Mouse (Mus musculus): ENCODE measurements around the gene Efcab5.
"Not testable (repeated sequence)": the region's sequence is repeated elsewhere in the genome, so short reads cannot be mapped to it uniquely, and the experiment has no call there.

The Efcab5 gene

GRCm38 (mm10) chr11:77100137-77100937 lies 88.4 kb downstream of the Efcab5 start:
- in situ Hi-C loops (cut with MboI; ENCODE audit: unreplicated experiment in 2 of 2) = loop anchor here (5.0 to 25.0 kb wide), 7 partner anchors 104 to 687 kb away; partner anchors contain the start of gene Gm10277 (in 1 of the 2)

- in situ Hi-C loops (cut with MboI; ENCODE audit: unreplicated experiment in 2 of 2) = loop anchor here (10.0 kb wide), 2 partner anchors 444 to 536 kb away; no protein-coding TSS in a partner anchor
Observed at GRCm38 (mm10) chr11:77098332-77098972, 90.3 kb downstream of the Efcab5 start.

- in situ Hi-C loops (cut with MboI; ENCODE audit: unreplicated experiment in 2 of 2) = loop anchor here (10.0 kb wide), 2 partner anchors 442 to 538 kb away; no protein-coding TSS in a partner anchor
Observed at GRCm38 (mm10) chr11:77096991-77097390, 91.8 kb downstream of the Efcab5 start.

- in situ Hi-C loops (cut with MboI; ENCODE audit: unreplicated experiment in 2 of 2) = loop anchor here (10.0 kb wide), 2 partner anchors 442 to 538 kb away; no protein-coding TSS in a partner anchor
Observed at GRCm38 (mm10) chr11:77096581-77096980, 92.2 kb downstream of the Efcab5 start.

- in situ Hi-C loops (cut with MboI; ENCODE audit: unreplicated experiment in 2 of 2) = loop anchor here (10.0 kb wide), 2 partner anchors 440 to 540 kb away; no protein-coding TSS in a partner anchor
Observed at GRCm38 (mm10) chr11:77095206-77095605, 93.6 kb downstream of the Efcab5 start.

GRCm38 (mm10) chr11:77094136-77094535 lies 94.6 kb downstream of the Efcab5 start:
- in situ Hi-C loops (cut with MboI; ENCODE audit: unreplicated experiment in 2 of 2) = loop anchor here (5.0 to 10.0 kb wide), 6 partner anchors 92 to 541 kb away; partner anchors contain the start of gene Tmigd1 (in 1 of the 2)

GRCm38 (mm10) chr11:77093208-77093607 lies 95.6 kb downstream of the Efcab5 start:
- in situ Hi-C loops (cut with MboI; ENCODE audit: unreplicated experiment in 2 of 2) = loop anchor here (5.0 to 10.0 kb wide), 6 partner anchors 91 to 542 kb away; partner anchors contain the start of gene Tmigd1 (in 1 of the 2)

- in situ Hi-C loops (cut with MboI; ENCODE audit: unreplicated experiment in 2 of 2) = no loop called here
Observed at GRCm38 (mm10) chr11:77089162-77089561, 99.6 kb downstream of the Efcab5 start.

- in situ Hi-C loops (cut with MboI; ENCODE audit: unreplicated experiment in 2 of 2) = no loop called here
Observed at GRCm38 (mm10) chr11:77087004-77087403, 101.8 kb downstream of the Efcab5 start.

GRCm38 (mm10) chr11:77084001-77084682 lies 104.6 kb downstream of the Efcab5 start:
- in situ Hi-C loops (cut with MboI; ENCODE audit: unreplicated experiment in 2 of 2) = no loop called here

GRCm38 (mm10) chr11:77079361-77079760 lies 109.4 kb downstream of the Efcab5 start:
- in situ Hi-C loops (cut with MboI; ENCODE audit: unreplicated experiment in 2 of 2) = no loop called here

GRCm38 (mm10) chr11:77078273-77079134 lies 110.3 kb downstream of the Efcab5 start, which contains the start of gene Nsrp1:
Nsrp1 (minus strand) TSS chr11:77078435.
- in situ Hi-C loops (cut with MboI; ENCODE audit: unreplicated experiment in 2 of 2) = no loop called here

GRCm38 (mm10) chr11:77077792-77078191 lies 111.0 kb downstream of the Efcab5 start:
- in situ Hi-C loops (cut with MboI; ENCODE audit: unreplicated experiment in 2 of 2) = no loop called here

- in situ Hi-C loops (cut with MboI; ENCODE audit: unreplicated experiment in 2 of 2) = not testable (repeated sequence)
Observed at GRCm38 (mm10) chr11:77077331-77077730, 111.4 kb downstream of the Efcab5 start.

- in situ Hi-C loops (cut with MboI; ENCODE audit: unreplicated experiment in 2 of 2) = no loop called here
Observed at GRCm38 (mm10) chr11:77070721-77071120, 118.0 kb downstream of the Efcab5 start.

- in situ Hi-C loops (cut with MboI; ENCODE audit: unreplicated experiment in 2 of 2) = no loop called here
Observed at GRCm38 (mm10) chr11:77068825-77069224, 119.9 kb downstream of the Efcab5 start.

- in situ Hi-C loops (cut with MboI; ENCODE audit: unreplicated experiment in 2 of 2) = no loop called here
Observed at GRCm38 (mm10) chr11:77063406-77063805, 125.4 kb downstream of the Efcab5 start.

GRCm38 (mm10) chr11:77061951-77062350 lies 126.8 kb downstream of the Efcab5 start:
- in situ Hi-C loops (cut with MboI; ENCODE audit: unreplicated experiment in 2 of 2) = no loop called here

- in situ Hi-C loops (cut with MboI; ENCODE audit: unreplicated experiment in 2 of 2) = no loop called here
Observed at GRCm38 (mm10) chr11:77042816-77043215, 146.0 kb downstream of the Efcab5 start.

- in situ Hi-C loops (cut with MboI; ENCODE audit: unreplicated experiment in 2 of 2) = no loop called here
Observed at GRCm38 (mm10) chr11:77041891-77042290, 146.9 kb downstream of the Efcab5 start.
